Mouse (Mus musculus) testis, adult 2 months (tissue): ENCODE data around the gene Lcmt1.

Experiments
- CTCF ChIP-seq: fragments of 200-500 bp; IDR thresholded peaks from 2 replicates; pipeline ENCODE4 v1.5.1; 2012; ENCODE audit warnings: low read depth, mild to moderate bottlenecking, inconsistent platforms, low read length, moderate library complexity; ENCODE audit not compliant: control insufficient read depth, insufficient read depth, insufficient replicate concordance
- POLR2A ChIP-seq: fragments of 200-500 bp; IDR thresholded peaks from 2 replicates; pipeline ENCODE4 v1.6.1; 2012; ENCODE audit warnings: low read depth, mild to moderate bottlenecking, inconsistent platforms, low read length, moderate library complexity; ENCODE audit not compliant: control insufficient read depth

DNA sequence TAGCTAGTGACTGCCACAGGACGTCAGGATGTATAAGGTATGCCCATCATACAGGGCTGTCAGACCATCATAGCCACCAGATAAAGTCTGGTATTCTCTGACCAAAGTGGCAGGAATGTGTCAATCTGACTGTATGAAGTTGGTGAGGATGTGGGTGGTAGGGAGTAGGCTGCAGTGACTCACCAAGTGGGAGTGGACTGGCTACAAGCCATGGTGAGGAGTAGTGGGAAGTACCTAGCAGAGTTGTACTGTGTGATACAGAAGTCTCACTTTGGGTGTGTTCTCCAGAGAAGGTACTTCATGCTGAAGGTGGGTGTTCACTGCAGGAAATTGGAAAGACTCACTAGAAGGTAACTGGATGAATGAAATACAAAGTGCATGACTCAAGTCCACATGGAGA lies 41.5 kb downstream of the Lcmt1 start:
- no peak for TF ChIP-seq POLR2A
- TF ChIP-seq CTCF = no peak
